ENCODE assay signal across 2 mouse cellular contexts in the genomic region with DNA sequence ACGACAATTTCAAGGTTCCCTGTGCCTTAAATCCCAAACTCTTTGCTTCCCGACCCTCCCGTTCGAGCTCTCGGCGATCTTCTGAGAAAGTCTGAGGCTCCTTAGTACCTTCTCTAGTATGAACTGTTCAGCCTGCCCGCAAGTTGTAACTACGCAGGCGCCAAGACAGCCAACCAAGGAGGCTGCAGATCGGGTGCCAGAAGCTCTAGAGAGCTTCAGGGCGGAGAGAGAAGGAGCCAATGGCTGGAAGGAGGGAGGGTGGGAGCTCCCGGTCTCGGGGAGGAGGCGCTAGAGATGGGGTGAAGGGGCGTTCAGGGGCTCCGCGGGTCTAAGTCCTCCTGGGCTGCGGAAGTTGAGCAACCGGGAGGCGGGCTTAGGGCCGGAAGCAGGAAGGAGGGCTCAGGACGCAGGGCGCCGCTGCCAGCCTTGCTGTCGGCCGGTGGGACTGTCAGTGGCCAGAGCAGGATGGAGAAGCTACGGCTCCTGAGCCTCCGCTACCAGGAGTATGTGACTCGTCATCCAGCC.
TF ChIP-seq lines count a peak whose summit lies in the region.

No protein-coding gene starts in this region.

TF ChIP-seq in C2C12, 6 proteins besides CTCF, POLR2A, EP300 and RAD21:
- TF ChIP-seq MAX (IDR thresholded peaks at IDR 0.05) (no peak), FOSL1 (IDR thresholded peaks at IDR 0.05; ENCODE audit: insufficient read depth, low read length, poor library complexity, severe bottlenecking) (no peak), CEBPB (IDR thresholded peaks at IDR 0.05; ENCODE audit: low read depth) (peak; percentile 96), MYOG (IDR thresholded peaks at IDR 0.05; ENCODE audit: control insufficient read depth, extremely low read depth, insufficient read length) (no peak)

TF ChIP-seq in myocyte, 11 proteins besides CTCF, POLR2A, EP300 and RAD21:
- no peak for TF ChIP-seq TCF12 (IDR thresholded peaks at IDR 0.05; ENCODE audit: insufficient read depth, poor library complexity, severe bottlenecking)
- TF ChIP-seq MYOG (IDR thresholded peaks at IDR 0.05; ENCODE audit: control insufficient read depth in 1 of 3, insufficient read depth in 1 of 3, insufficient read length in 2 of 3, low read depth in 2 of 3) = peak in 1 of 3 experiments; percentile 18
- TF ChIP-seq MYOD1 (IDR thresholded peaks at IDR 0.05; ENCODE audit: control insufficient read depth in 1 of 3, insufficient read length in 2 of 3, low read depth in 2 of 3) = peak in 1 of 3 experiments; percentile 10
- TF ChIP-seq USF1 (IDR thresholded peaks at IDR 0.05; ENCODE audit: low read depth) = no peak
- no peak for TF ChIP-seq TCF3 (IDR thresholded peaks at IDR 0.05; ENCODE audit: insufficient read length, low read depth)
- peak; percentile 94 for TF ChIP-seq CEBPB (IDR thresholded peaks at IDR 0.05; ENCODE audit: insufficient read depth, poor library complexity, severe bottlenecking)
- TF ChIP-seq MAX (IDR thresholded peaks at IDR 0.05; ENCODE audit: low read depth) = no peak
- TF ChIP-seq SRF (IDR thresholded peaks at IDR 0.05; ENCODE audit: control insufficient read depth, insufficient read length, low read depth) = no peak
- TF ChIP-seq REST (IDR thresholded peaks at IDR 0.05; ENCODE audit: insufficient read depth, insufficient read length) = no peak
- no peak for TF ChIP-seq E2F4 (IDR thresholded peaks at IDR 0.05; ENCODE audit: insufficient read depth)
- peak; percentile 95 for TF ChIP-seq POLR2AphosphoS2 (IDR thresholded peaks at IDR 0.05; ENCODE audit: insufficient read length, low read depth)
